Mouse (Mus musculus): ENCODE measurements around the gene Fkbpl.

GRCm38 (mm10) chr17:34613054-34613645 lies 31.4 kb upstream of the Fkbpl start:
- TF ChIP-seq GATA1 (IDR thresholded peaks at IDR 0.05; ENCODE audit: low read length) (no peak), TAL1 (IDR thresholded peaks at IDR 0.05; ENCODE audit: low read length) (no peak)
